Mouse (Mus musculus) macrophage (primary cell): ENCODE measurements around the gene Cfap77. TPM values are rescaled to one million over a fixed set of nuclear protein-coding genes. Genes with fewer than 3 reads are reported as not detected.

Experiments
- H3K27ac ChIP-seq: fragments of 350-480 bp; formaldehyde crosslinking; 2 replicates; pipeline ENCODE4 v1.9.0; 2021
- H3K36me3 ChIP-seq: fragments of 350-480 bp; formaldehyde crosslinking; 2 replicates; pipeline ENCODE4 v1.9.0; 2021; ENCODE audit errors: inconsistent target
- H3K4me3 ChIP-seq: fragments of 350-480 bp; formaldehyde crosslinking; 2 replicates; pipeline ENCODE4 v1.9.0; 2021; ENCODE audit errors: inconsistent target
- H3K79me2 ChIP-seq: fragments of 350-480 bp; formaldehyde crosslinking; 2 replicates; pipeline ENCODE4 v1.9.0; 2021; ENCODE audit errors: inconsistent target
- WGBS: methylation state at CpG from one replicate; pipeline ENCODE4 v1.1.7; 2026; ENCODE audit warnings: inconsistent platforms; ENCODE audit not compliant: missing documents; 5-methylcytosine and 5-hydroxymethylcytosine counted together
- polyA plus RNA-seq: library from polyadenylated mRNA; stranded (reverse); fragments of 250-400 nt; gene quantifications from 3 replicates; pipeline ENCODE4 v1.2.4, GENCODE M21; 2018; ENCODE audit warnings: inconsistent platforms

Gene Cfap77
- polyA plus RNA-seq, 1 experiment from 2014 or later, result not detected

GRCm38 (mm10) chr2:28915104-28915738 is 139.6 kb downstream of the Cfap77 start:
- WGBS, result 14% methylated on average over 21 of the region's 22 CpGs
- H3K27ac ChIP-seq, result no peak overlapping the region

GRCm38 (mm10) chr2:28914121-28914520 is 140.7 kb downstream of the Cfap77 start:
- WGBS, result 25% methylated on average over 2 of the region's 2 CpGs
- H3K36me3 ChIP-seq, result no peaks in the 10 kb centered on the region
- no peaks in the 10 kb centered on the region for H3K79me2 ChIP-seq
- H3K4me3 ChIP-seq, result no peak overlapping the region
- H3K27ac ChIP-seq, result no peak overlapping the region

More at GRCm38 (mm10) chr2:28915104-28915738, 139.6 kb downstream of the Cfap77 start:
- Histone ChIP-seq H3K4me3 (no peak overlapping the region), H3K79me2 (no peaks in the 10 kb centered on the region), H3K36me3 (no peaks in the 10 kb centered on the region)

- Histone ChIP-seq H3K4me3 (no peak overlapping the region), H3K79me2 (no peaks in the 10 kb centered on the region), H3K36me3 (no peaks in the 10 kb centered on the region), H3K27ac (no peak overlapping the region)
- 25% methylated on average over 4 of the region's 4 CpGs for WGBS
These were observed 141.9 kb downstream of the Cfap77 start for GRCm38 (mm10) chr2:28912961-28913360.

- no peak overlapping the region for H3K4me3 ChIP-seq
- H3K79me2 ChIP-seq, result no peaks in the 10 kb centered on the region
- WGBS, result 15% methylated on average over 32 of the region's 33 CpGs
- no peak overlapping the region for H3K27ac ChIP-seq
- H3K36me3 ChIP-seq, result no peaks in the 10 kb centered on the region
These were observed 142.7 kb downstream of the Cfap77 start for GRCm38 (mm10) chr2:28912039-28912700.

- H3K4me3 ChIP-seq, result no peak overlapping the region
- 10% methylated on average over 44 of the region's 44 CpGs for WGBS
These were observed 143.4 kb downstream of the Cfap77 start for GRCm38 (mm10) chr2:28911331-28912038.

GRCm38 (mm10) chr2:28910877-28911276 is 144.0 kb downstream of the Cfap77 start:
- H3K4me3 ChIP-seq, result no peak overlapping the region
- H3K27ac ChIP-seq, result no peak overlapping the region
- 26% methylated on average over 3 of the region's 3 CpGs for WGBS
- no peaks in the 10 kb centered on the region for H3K79me2 ChIP-seq
- no peaks in the 10 kb centered on the region for H3K36me3 ChIP-seq

More at GRCm38 (mm10) chr2:28911331-28912038, 143.4 kb downstream of the Cfap77 start:
- no peaks in the 10 kb centered on the region for H3K79me2 ChIP-seq
- H3K27ac ChIP-seq, result no peak overlapping the region
- no peaks in the 10 kb centered on the region for H3K36me3 ChIP-seq

GRCm38 (mm10) chr2:28909818-28910710 is 144.8 kb downstream of the Cfap77 start:
- H3K79me2 ChIP-seq, result no peaks in the 10 kb centered on the region
- H3K27ac ChIP-seq, result no peak overlapping the region
- no peak overlapping the region for H3K4me3 ChIP-seq
- 21% methylated on average over 25 of the region's 25 CpGs for WGBS
- 0 out of 2 replicates have a peak, but pooled peaks cover 3% of the 10 kb centered on the region for H3K36me3 ChIP-seq

- H3K4me3 ChIP-seq, result no peak overlapping the region
- no peaks in the 10 kb centered on the region for H3K79me2 ChIP-seq
- 0 out of 2 replicates have a peak, but pooled peaks cover 7% of the 10 kb centered on the region for H3K36me3 ChIP-seq
- H3K27ac ChIP-seq, result no peak overlapping the region
- 9% methylated on average over 31 of the region's 41 CpGs for WGBS
These were observed 145.6 kb downstream of the Cfap77 start for GRCm38 (mm10) chr2:28909186-28909817.

- H3K4me3 ChIP-seq, result no peak overlapping the region
- 7% methylated on average over 39 of the region's 39 CpGs for WGBS
- 0 out of 2 replicates have a peak, but pooled peaks cover 7% of the 10 kb centered on the region for H3K36me3 ChIP-seq
- H3K79me2 ChIP-seq, result no peaks in the 10 kb centered on the region
- no peak overlapping the region for H3K27ac ChIP-seq
These were observed 146.3 kb downstream of the Cfap77 start for GRCm38 (mm10) chr2:28908389-28909153.

- Histone ChIP-seq H3K79me2 (no peaks in the 10 kb centered on the region), H3K27ac (no peak overlapping the region), H3K36me3 (0 out of 2 replicates have a peak, but pooled peaks cover 7% of the 10 kb centered on the region), H3K4me3 (no peak overlapping the region)
- 44% methylated on average over 9 of the region's 10 CpGs for WGBS
These were observed 147.0 kb downstream of the Cfap77 start for GRCm38 (mm10) chr2:28907691-28908388.

- no peak overlapping the region for H3K4me3 ChIP-seq
- H3K36me3 ChIP-seq, result peaks cover 14% of the 10 kb centered on the region; the same call in 1 of the 2 replicates
- no peaks in the 10 kb centered on the region for H3K79me2 ChIP-seq
- no peak overlapping the region for H3K27ac ChIP-seq
- 94% methylated on average over 4 of the region's 4 CpGs for WGBS
These were observed 149.3 kb downstream of the Cfap77 start for GRCm38 (mm10) chr2:28905561-28905960.

GRCm38 (mm10) chr2:28904786-28905185 is 150.1 kb downstream of the Cfap77 start:
- 94% methylated on average over 9 of the region's 9 CpGs for WGBS
- no peak overlapping the region for H3K4me3 ChIP-seq
- H3K27ac ChIP-seq, result no peak overlapping the region
- H3K79me2 ChIP-seq, result no peaks in the 10 kb centered on the region
- H3K36me3 ChIP-seq, result peaks cover 22% of the 10 kb centered on the region; the same call in 1 of the 2 replicates

GRCm38 (mm10) chr2:28903871-28904270 is 151.0 kb downstream of the Cfap77 start:
- Histone ChIP-seq H3K4me3 (no peak overlapping the region), H3K79me2 (no peaks in the 10 kb centered on the region), H3K36me3 (peaks cover 26% of the 10 kb centered on the region; the same call in 1 of the 2 replicates), H3K27ac (no peak overlapping the region)
- 94% methylated on average over 5 of the region's 5 CpGs for WGBS
